Mouse (Mus musculus) midbrain, embryonic 16.5 days (tissue): ENCODE measurements around the gene Serpini1. TPM values are rescaled to one million over a fixed set of nuclear protein-coding genes. Genes with fewer than 3 reads are reported as not detected.

Source experiments
- ATAC-seq: fragments of 200-750 bp; cut with Nextera tagmentation; 2 replicates; pipeline ENCODE4 v1.8.0; 2017; ENCODE audit warnings: moderate TSS enrichment
- H3K27ac ChIP-seq: fragments of 300-500 bp; sonication (generic); 2 replicates; pipeline ENCODE4 v1.5.1; 2014; ENCODE audit warnings: mild to moderate bottlenecking, low read length, mixed read lengths
- H3K27me3 ChIP-seq: fragments of 300-500 bp; sonication (generic); 2 replicates; pipeline ENCODE4 v1.6.1; 2014; ENCODE audit warnings: low read depth, low read length, mixed read lengths; ENCODE audit not compliant: control insufficient read depth, insufficient read depth
- H3K36me3 ChIP-seq: fragments of 300-500 bp; sonication (generic); 2 replicates; pipeline ENCODE4 v1.6.1; 2014; ENCODE audit warnings: mild to moderate bottlenecking, low read length, moderate library complexity, mixed read lengths; ENCODE audit not compliant: control insufficient read depth, insufficient read depth
- H3K4me1 ChIP-seq: fragments of 300-500 bp; sonication (generic); 2 replicates; pipeline ENCODE4 v1.6.1; 2014; ENCODE audit warnings: mild to moderate bottlenecking, low read length, mixed read lengths; ENCODE audit not compliant: control insufficient read depth, insufficient read depth
- H3K4me2 ChIP-seq: fragments of 300-500 bp; sonication (generic); 2 replicates; pipeline ENCODE4 v1.6.1; 2014; ENCODE audit warnings: mild to moderate bottlenecking, low read length, mixed read lengths
- H3K4me3 ChIP-seq: fragments of 300-500 bp; sonication (generic); 2 replicates; pipeline ENCODE4 v1.5.1; 2014; ENCODE audit warnings: low read depth, mild to moderate bottlenecking, low read length, moderate library complexity, mixed read lengths
- H3K9ac ChIP-seq: fragments of 300-500 bp; sonication (generic); 2 replicates; pipeline ENCODE4 v1.6.1; 2014; ENCODE audit warnings: low read depth, low read length, mixed read lengths
- H3K9me3 ChIP-seq: fragments of 300-500 bp; sonication (generic); replicated peaks from 2 replicates; pipeline ENCODE4 v1.6.1; 2014; ENCODE audit warnings: mild to moderate bottlenecking, low read length, mixed read lengths; ENCODE audit not compliant: control insufficient read depth, poor library complexity, severe bottlenecking
- WGBS: fragments of 180-500 bp; shearing (Covaris S2); extraction: QIAGEN DNeasy Blood & Tissue Kit; methylation state at CpG from one replicate; pipeline ENCODE4 v1.1.7; 2014; 5-methylcytosine and 5-hydroxymethylcytosine counted together
- polyA plus RNA-seq: library from polyadenylated mRNA; unstranded; fragments of >200 nt; fragmentation: Nextera tagmentation; extraction: Ambion mirVana; gene quantifications from 2 replicates; pipeline ENCODE4 v1.2.1, GENCODE M21; 2015

Gene Serpini1
- polyA plus RNA-seq, 1 experiment from 2014 or later = 145 TPM

- Histone ChIP-seq H3K4me3 (no peak overlapping the region), H3K27me3 (no peaks in the 10 kb centered on the region), H3K27ac (no peak overlapping the region), H3K9ac (no peak overlapping the region), H3K36me3 (no peaks in the 10 kb centered on the region), H3K4me1 (no peaks in the 10 kb centered on the region), H3K9me3 (no peaks in the 10 kb centered on the region), H3K4me2 (no peak overlapping the region)
- WGBS = 79% methylated on average over 1 of the region's 1 CpGs
- no peak for ATAC-seq
Observed at GRCm38 (mm10) chr3:75692088-75692487, 134.7 kb downstream of the Serpini1 start.

Other genes starting within 250 kb of the Serpini1 start
- gene Wdr49, start 75.4 kb upstream of the Serpini1 start, polyA plus RNA-seq = 0.21 and 0.24 TPM in 2 replicates
- 73.8 and 76.3 TPM in 2 replicates for gene Pdcd10, start 691 bp upstream of the Serpini1 start, polyA plus RNA-seq
- gene Gm29133, start 190.7 kb downstream of the Serpini1 start, polyA plus RNA-seq = not detected in 2 replicates